Mouse (Mus musculus): ENCODE data around the gene Atxn10.

Gene Atxn10

DNA sequence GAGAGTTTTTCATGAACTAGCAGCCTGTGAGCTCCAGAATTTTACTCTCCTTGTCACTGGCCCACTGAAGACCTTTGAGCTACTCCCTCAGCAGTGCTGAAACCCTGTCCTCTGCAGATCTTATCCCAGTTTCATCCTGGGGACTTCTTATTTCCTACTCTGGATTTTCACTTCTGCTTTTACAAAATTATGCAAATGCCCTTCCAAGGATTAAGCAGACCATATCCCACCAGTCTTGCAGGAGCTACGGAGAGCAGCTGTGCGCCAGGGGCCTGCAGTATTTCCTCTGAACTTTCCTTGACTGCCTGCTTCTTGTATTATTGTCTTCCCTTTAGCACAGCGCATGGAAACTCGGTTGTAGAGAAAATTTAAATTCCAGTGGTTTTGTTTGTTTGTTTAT lies 68.7 kb downstream of the Atxn10 start:
- DNase-seq (ENCODE audit: low read depth) = no peak

DNA sequence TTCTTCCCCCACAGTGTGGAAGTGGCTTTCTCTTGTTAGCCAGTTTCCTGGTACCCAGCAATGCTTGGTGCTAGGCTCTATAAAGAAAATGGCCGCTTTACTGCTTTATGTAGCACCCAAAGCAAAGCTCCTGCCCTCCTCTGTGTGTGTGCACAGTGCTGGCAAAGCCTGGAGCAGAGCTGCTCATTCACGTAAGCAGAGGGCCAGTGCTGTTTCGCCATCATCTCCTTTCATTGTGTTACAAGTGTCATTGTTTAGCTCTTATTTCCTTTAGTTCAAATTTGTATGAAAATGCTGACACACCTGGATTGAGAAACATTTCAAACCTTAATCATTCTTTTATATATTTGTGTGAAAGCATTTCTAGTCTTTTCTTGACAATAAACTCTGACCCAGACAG lies 69.5 kb downstream of the Atxn10 start:
- no peak for DNase-seq (ENCODE audit: low read depth)

DNA sequence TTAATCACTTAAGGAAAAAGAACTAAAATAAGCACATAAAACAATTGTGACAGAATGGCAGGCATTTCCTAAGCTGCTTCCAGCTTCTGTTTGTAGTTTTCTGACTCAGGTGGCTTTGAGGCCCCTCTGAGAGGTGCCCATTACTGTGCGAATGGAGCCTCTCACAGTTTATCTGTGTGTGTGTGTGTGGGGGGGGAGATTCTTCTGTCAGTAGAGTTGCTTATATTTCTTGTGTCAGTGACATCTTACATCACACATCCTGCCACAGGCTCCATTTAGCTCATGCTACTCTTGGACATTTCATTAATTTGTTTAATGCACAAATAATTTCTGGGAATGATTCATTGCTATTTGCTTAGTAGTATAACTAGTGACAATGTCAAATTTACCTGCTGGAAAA lies 70.8 kb downstream of the Atxn10 start:
- no peak for DNase-seq (ENCODE audit: low read depth)

DNA sequence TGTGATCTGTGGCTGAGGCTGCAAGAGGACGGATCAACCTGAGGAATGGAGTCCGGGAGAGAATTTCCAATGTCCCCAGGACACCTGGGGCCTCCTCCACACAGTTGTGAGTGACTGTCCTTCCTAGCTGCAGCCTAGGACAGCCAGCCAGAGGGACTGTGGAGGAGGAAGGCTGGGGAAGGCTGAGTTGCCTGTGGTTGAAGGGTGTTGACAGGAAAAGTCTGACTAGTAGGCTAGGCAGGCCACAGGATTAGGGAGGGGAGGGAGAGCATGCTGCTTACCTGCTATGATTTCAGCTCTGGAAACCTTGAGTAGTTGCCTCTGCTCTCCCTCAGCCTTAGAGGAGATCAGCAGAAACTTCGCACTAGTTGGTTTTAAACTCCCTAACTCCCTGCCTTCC lies 71.3 kb downstream of the Atxn10 start:
- DNase-seq (ENCODE audit: low read depth) = no peak

DNA sequence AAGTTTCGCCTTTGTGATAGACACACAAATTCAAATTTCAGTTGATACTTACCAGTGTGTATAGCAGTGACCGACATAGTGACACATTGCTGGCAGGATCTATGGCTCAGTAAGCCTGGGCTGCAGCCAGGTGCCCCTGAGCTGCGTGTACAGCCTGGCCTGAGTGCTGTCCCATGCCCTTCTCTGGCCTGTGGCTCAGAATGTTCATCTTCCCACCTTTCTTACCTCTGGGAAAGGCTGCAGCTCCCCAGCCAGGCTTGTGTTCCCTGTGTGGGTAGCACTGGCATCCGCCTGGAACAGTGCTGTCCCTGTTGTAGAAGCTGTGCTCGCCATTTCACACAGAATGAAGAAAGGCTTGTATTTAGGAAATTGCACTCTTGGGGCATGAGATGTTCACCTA lies 72.7 kb downstream of the Atxn10 start:
- DNase-seq (ENCODE audit: low read depth) = no peak

DNA sequence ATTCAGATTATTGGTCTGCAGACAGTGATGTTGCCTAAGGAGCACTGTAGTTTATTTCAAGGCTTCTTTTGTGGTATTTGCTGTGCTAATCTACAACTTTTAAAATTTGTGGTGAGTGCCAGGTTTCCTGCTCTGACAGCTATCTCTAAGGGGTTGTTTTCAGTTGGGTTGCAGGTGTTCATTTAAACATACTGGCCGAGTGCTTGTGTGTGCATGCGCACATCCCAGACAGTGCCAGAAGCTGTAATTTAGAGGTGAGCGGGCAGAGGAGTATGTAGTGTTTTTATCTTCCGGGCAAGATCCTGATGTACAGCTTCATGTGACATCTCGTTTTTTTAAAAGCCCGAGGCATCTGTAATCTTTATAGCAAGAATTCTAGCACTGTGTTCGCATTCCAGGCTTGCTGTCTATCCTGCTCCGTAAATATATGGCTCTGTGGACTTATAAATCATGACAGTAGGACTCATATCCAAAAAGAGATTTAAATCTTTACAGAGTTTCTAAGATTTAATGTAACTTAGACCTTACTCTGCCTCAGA lies 73.3 kb downstream of the Atxn10 start:
- DNase-seq (ENCODE audit: low read depth) = no peak

DNA sequence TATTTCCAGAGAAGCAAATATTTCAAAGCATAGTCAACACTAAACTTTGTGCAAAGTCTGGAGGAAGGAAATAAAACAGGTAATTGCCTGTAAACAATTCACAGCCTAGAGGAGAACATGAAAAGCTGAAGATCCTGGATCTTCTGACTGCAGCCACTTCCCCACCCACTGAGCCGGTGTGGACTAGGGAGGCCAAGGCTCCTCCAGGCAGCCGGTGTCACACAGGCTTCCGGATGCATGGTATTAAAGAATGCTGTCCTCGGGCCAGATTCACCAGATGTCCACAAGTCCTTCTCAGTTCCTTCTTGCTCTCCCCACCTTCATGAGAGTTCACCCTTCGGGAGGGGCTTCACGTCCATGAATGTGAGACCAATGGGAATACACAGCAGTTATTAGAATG lies 73.8 kb downstream of the Atxn10 start:
- no peak for DNase-seq (ENCODE audit: low read depth)

DNA sequence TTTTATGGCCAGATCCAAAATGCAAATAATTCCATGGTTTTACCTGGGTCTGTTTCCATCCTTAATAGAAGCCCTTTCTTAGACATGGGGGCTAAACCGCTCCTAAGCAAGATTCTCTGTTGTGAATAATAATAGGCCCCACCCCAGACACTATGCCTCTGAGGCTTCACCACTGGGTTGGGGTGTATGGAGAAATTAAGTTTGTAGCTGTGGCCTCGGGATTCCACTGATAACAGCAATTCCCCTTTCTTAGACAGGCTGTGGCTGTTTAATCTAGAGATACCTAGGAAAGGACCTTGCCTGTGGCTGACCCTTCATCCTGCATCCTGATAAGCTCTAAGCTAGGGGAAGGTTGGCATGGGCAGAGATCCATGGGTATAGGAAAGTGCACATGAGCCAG lies 78.6 kb downstream of the Atxn10 start:
- no peak for DNase-seq (ENCODE audit: low read depth)

DNA sequence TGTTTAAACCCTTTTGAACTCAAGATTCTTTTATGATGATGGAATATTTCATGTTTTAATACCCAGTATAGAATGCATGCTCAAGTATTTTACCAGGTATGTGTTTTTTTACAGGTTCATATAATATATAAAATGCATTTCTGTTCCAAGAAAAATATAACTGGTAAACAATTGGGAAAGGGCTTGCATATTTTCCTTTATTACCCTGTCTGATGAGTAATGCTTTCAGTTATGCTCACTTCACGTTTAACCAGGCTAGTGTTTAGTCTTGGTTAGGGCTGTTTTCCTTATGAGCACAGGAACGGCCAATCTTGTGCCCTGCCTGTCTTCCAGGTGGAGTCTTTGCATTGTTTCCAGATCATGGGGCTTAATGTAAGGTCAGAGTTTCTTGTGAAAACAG lies 84.6 kb downstream of the Atxn10 start:
- no peak for DNase-seq (ENCODE audit: low read depth)

DNA sequence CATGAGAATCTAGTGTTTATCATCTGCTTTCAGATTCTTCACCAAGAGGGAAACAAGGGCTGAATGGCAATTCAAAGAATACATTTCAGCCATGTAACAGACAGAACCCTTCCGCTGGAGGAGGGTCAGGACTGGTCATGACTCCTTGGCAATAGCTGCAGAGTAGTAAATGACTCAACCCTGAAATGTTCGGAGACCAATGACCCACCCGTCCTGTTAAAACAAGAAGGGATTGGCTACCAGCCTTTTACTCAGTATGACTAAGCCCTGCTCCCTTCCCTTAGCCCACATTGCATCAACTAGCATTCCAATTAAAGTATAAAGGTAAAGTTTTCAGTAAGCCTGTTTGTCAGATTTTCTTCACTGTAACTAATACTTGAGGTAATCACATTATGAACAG lies 88.2 kb downstream of the Atxn10 start:
- no peak for DNase-seq (ENCODE audit: low read depth)

DNA sequence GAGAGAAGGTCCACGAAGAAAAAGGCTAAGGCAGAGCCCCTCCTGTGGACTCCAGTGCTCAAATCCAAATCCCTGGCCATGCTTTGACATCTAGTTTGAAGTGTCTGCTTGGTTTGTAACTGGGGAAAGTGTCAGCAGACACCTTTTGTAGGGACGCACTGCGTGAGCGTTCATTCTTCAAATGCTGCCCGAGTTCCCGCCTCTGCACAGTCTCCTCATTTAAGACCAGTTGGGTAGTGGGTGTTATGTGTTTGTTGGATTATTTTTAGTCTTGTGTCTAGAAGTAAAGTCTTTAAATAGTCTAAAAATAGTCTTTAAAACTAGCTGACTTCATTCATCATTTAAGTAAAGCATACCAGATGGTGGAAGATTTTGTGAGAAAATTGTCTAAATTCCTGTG lies 92.1 kb downstream of the Atxn10 start:
- no peak for DNase-seq (ENCODE audit: low read depth)

DNA sequence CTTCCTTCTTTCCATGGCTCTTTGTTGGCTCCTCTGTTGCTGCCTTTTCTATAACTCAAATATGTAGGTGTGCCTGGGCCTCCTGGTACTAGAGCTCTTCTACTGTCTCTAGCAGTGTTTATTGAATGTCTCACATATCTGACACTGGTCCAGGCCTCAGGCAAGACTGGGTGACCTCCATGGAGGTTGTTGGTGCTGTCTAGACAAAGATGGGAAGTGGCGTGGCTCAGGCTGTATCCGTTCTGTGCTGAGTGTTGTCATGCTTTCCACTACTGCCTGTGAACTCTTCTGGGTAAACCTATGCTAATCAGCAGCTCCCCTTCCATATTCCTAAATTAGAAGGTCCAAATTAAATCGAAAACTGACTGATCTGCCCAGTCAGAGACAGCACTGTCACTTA lies 106.5 kb downstream of the Atxn10 start:
- DNase-seq (ENCODE audit: low read depth) = no peak

DNA sequence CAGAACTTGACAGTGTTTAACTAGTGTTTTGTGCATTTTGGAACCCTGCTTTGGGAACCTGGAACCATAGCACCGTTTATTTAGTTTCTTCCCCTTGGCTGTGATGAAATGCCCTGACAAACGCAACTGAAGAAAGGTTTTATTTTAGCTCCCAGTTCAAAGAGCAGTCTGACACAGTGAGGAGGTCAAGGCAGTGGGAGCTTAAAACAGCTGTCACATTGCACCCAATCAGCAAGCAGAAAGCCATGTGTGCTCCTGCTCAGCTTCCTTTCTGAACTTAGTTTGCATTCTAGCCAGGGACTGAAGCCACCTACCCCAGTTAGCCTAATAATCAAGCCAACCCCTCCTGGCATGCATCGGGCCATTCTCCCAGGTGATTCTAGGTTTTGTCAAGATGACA lies 110.6 kb downstream of the Atxn10 start:
- DNase-seq (ENCODE audit: low read depth) = no peak

DNA sequence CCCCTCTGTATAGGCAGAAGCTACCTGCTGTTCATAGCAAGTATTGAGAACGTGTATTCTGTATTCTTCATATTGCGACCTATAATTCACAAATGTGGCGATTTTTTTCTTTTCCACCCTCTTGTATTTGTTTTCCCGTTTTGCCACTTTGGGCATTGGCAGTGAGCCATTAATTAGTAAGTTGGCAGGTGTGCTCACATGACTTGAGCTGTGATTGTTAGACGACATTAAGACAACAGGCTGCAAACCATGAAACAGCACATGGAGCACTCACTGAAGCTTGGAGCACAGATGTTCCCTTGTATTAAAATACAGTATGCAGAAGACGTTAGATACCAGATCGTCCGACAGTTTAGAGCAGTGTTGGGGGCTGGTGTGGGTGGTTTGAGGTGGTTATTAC lies 120.8 kb downstream of the Atxn10 start:
- no peak for DNase-seq (ENCODE audit: low read depth)

DNA sequence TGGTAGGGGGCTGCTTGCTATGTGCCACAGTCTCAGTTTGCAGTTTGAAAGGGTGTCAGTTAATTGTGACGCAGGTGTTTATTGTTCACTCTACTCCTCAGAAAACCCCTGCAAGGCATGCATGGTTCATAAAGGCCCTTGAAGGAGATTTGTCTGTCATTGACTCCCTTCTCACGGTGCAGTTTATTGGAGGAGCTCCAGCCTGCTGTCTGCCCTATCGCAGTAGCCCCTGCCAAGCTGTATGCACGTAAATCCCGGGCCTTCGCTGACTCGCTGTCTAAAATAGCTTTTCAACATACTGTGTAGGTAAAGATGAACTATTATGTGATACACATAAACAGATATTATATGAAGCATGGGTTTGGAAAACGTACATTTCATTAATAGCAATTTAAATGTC lies 121.8 kb downstream of the Atxn10 start:
- no peak for DNase-seq (ENCODE audit: low read depth)

DNA sequence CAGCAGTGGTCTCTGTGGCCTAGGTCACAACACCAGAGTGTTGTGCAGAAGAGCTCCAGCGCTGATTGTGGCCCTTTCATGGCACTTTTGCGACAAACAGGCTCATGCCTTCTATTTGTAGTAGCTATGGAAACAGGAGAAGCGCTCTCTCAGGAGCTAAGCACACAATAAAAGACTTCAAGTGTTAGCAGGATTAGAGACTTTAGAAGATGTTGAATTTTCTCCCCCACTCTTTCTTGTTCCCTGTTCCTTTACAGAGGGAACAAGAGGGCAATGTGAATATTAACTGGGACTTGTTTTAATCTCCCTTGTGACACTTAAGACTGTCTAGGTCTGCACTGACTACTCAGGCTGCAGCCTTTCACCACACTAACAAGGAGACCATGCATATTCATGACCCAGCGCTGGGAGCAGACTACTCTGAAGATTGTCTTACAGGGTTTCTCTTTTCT lies 122.6 kb downstream of the Atxn10 start:
- no peak for DNase-seq (ENCODE audit: low read depth)

DNA sequence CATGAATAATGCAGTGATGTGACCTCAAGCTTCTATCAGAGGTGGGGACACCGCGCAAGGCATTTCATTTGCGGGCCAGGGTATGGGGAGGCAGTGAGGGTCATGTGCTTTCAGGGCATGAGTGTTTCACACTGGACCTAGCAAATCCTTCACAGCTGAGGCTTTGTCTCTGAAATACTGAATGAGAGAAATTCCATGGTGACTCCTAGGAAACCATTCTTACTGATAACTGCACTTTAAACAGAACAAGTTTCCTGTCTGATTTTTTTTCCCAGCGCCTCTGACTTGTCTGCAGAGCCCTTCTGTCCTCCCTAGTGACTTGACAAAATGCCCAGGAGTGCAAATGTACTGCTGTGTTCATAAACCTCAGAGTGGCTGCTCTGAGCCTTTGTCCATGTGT lies 125.5 kb downstream of the Atxn10 start:
- no peak for DNase-seq (ENCODE audit: low read depth)

DNA sequence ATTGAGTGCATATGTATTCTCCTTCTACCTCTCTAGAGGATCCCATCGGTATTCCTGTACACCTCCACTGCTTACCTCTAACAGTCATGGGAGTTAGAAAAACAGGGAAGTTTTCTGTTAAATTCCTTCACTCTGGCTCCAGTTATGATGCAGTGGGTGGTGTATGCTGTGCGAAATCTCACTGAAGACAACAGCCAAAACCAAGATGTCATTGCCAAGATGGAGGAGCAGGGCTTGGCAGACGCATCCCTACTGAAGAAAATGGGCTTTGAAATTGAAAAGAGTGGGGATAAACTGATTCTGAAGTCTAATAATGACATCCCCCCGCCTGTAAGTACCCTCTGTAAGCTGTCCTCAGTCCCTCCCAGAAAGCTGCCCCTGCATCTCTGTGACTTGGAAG lies 126.1 kb downstream of the Atxn10 start:
- no peak for DNase-seq (ENCODE audit: low read depth)

DNA sequence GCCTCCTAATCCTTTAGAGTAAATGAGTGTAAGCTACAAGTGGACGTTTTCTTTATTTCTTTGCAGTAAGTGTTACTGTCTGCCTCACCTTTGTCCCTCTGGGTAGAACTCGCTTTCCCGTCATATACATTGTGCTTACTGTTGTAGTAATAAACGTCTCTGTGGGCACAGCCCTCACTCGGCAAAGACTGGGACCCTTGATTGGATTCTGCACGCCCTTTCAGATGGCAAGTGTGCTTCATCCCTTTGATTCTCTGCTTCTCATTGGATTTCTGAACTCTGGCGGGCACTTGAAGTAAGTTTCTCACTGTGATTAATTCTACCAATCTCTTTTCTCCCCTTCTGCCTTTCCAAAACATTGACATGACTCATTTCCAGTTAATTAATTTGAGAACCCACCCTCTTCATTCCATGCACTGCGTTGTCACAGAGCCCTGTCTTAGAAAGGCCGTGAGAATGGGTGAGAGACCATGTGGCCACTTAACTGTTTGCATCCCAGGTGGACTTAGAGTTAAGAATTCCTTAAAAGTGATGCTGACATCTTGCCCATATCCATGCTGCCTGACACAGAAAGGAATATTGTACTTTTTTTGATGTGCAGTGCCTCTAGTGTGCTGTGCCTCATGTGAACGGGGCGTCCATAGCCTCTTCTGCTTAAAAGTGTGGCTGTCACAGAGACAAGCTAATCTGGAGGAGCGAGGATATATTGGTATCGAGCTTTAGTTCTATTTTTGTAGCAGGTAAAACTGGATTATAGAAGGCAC lies 127.2 kb downstream of the Atxn10 start:
- no peak for DNase-seq (ENCODE audit: low read depth)

DNA sequence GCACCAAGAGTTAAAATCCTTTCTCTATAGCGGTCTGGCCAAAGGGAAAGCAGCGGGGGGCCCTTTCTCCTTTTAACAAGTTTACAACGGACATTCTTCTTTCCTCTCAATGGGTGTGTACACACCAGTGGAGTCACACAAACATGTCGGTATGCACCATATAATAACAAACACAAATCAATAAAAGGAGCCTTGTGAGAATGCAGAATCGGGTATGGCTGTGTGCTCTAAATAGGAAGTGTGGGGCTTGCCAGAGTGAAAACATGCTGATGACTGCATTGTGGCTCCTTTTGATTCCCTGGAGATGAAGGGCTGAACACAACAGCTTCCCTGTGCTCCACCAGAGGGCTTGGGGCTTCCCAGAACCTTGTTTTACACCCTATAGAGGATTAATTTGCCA lies 128.1 kb downstream of the Atxn10 start:
- no peak for DNase-seq (ENCODE audit: low read depth)

DNA sequence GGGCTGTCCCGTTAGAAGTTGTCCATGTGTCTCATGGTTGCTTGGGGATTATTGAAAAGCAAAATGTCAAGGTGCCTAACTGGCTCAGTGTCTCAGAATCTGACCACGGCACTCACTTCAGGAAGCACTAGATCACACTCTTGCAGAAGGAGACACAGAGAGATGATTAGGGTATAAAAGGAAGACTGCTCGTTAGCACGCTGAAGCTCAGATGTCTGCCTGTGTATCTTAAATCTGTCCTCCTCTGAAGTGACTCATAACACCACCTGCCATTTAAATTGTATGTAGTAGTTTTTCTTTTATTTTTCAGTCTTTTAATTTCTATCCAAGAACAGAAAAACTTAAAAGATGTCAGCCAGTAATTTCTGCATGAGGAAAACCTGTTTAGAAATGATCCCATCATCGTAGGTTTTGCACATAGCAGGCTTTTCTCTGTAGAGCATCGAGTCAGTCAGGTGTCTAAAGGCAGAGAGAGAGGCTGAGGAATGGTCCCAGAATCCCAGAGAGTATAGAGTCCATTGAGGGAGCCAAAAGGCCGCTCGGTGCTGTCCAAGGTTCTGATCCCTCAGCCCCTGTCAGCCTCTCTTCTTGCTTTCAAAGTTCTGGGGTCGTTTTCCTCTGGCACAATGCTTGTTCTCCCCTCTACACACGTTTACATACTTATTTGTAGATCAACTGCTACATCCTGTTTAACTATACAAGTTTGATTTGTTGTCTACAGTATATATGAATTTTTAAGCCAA lies 128.9 kb downstream of the Atxn10 start:
- DNase-seq (ENCODE audit: low read depth) = no peak

DNA sequence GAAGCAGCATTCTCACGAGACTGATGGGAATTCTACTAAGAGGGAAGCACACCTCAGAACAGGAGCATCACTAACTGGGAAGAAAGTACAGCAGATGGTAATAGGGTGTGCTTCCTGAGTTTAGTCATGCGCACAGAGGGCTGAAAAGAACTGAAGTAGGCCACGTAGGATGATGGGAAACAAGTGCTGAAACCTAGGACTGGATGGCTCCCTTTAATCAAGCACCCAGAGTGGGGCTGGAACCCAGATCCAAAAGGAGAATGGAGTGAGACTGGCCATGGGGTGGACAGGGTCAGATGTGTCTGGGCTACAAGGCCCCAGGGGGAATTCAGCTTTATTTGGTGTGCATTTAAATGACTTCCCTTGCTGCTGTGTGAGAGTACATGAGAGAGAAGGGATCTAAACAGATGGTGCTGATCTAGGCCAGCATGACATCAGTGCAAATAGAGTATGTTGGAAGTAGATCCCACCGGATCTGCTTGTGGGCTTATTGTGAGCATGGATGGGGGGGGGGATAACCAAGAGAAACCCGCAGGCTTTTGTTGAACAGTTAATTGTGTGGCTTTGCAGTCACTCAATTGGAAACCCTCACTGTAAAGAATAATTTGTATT lies 130.5 kb downstream of the Atxn10 start:
- no peak for DNase-seq (ENCODE audit: low read depth)

DNA sequence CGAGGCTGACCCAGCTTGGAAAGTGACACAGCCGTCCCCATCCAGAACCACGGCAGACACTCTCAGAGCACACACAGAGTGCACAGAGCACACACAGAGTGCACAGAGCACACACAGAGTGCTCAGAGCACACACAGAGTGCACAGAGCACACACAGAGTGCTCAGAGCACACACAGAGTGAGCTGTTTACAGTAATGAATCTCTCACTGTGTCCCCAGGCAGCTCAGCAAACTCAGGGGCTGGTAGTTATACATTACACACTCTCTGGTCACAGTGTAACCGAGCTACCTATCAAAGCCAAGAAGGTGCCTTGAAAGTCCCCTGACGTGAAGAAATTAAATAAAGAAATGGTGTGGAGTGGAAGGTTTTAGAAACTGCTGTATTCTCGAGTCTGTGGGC lies 133.4 kb downstream of the Atxn10 start:
- DNase-seq (ENCODE audit: low read depth) = no peak

All from c-Kit-positive CD71-negative TER-119-negative erythroid progenitor cells, embryonic 14.5 days (primary cell).